Mouse (Mus musculus) erythroblast, embryonic 14.5 days (primary cell): ENCODE results near the gene Kif1b.

Experiments used
- GATA1 ChIP-seq: IDR thresholded peaks from 2 replicates; pipeline ENCODE4 v1.6.1; 2012; ENCODE audit warnings: low read length, inconsistent platforms, mixed read lengths
- TAL1 ChIP-seq: IDR thresholded peaks from 3 replicates; pipeline ENCODE4 v1.6.1; 2012; ENCODE audit warnings: low read length, inconsistent platforms, mixed read lengths

DNA sequence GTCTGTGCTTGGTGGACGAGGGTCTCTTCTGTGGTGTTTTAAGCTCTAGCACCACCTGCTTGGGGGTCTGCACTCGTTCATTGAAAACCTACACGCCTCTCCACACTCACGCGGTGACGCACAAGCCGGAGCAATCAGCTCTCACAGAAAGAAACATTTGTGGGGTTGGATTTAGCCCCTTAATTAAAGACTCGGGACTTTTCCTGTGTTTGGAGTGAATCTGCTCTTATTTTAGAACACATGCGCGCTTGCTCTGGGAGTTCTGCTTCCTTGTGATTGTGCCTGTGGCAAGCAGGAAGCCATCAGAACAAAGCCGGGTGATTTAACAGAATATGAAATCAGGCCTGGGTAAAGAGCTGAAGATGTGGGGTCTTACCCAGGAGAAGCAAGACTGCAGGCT lies 180.8 kb downstream of the Kif1b start, which contains the start of gene Cort:
- TF ChIP-seq GATA1: no peak
- TF ChIP-seq TAL1: no peak
